Mouse (Mus musculus) thymus, adult 2 months (tissue): ENCODE results near the gene Ptpn6. TPM values are rescaled to one million over a fixed set of nuclear protein-coding genes. Genes with fewer than 3 reads are reported as not detected.

Source experiments
- DNase-seq: peaks from one replicate; pipeline ENCODE4 v3.0.0; 2021
- H3K27ac ChIP-seq: fragments of 200-500 bp; 2 replicates; pipeline ENCODE4 v1.5.1; 2012; ENCODE audit warnings: low read length, control low read depth; ENCODE audit not compliant: control insufficient read depth, insufficient read depth
- H3K27me3 ChIP-seq: fragments of 200-500 bp; 2 replicates; pipeline ENCODE4 v1.6.1; 2012; ENCODE audit warnings: mild to moderate bottlenecking, low read length, moderate library complexity, mixed read lengths; ENCODE audit not compliant: control insufficient read depth, insufficient read depth
- H3K36me3 ChIP-seq: fragments of 200-500 bp; 2 replicates; pipeline ENCODE4 v1.6.1; 2012; ENCODE audit warnings: mild to moderate bottlenecking, low read length, moderate library complexity; ENCODE audit not compliant: control insufficient read depth, insufficient read depth
- H3K4me1 ChIP-seq: fragments of 200-500 bp; replicated peaks from 2 replicates; pipeline ENCODE4 v1.6.1; 2012; ENCODE audit warnings: low read length; ENCODE audit not compliant: control insufficient read depth, insufficient read depth
- H3K4me3 ChIP-seq: fragments of 200-500 bp; 2 replicates; pipeline ENCODE4 v1.5.1; 2012; ENCODE audit warnings: mild to moderate bottlenecking, low read length, control low read depth, moderate library complexity; ENCODE audit not compliant: control insufficient read depth, insufficient read depth
- CTCF ChIP-seq: fragments of 200-500 bp; IDR thresholded peaks from 2 replicates; pipeline ENCODE4 v1.5.1; 2012; ENCODE audit warnings: mild to moderate bottlenecking, control low read depth, low read length, moderate library complexity, borderline replicate concordance; ENCODE audit not compliant: control insufficient read depth, poor library complexity, insufficient read depth; ENCODE audit errors: extremely low read depth
- POLR2A ChIP-seq: fragments of 200-500 bp; IDR thresholded peaks from 2 replicates; pipeline ENCODE4 v1.6.1; 2012; ENCODE audit warnings: mild to moderate bottlenecking, low read length, control low read depth, moderate library complexity; ENCODE audit not compliant: control insufficient read depth, poor library complexity, insufficient read depth; ENCODE audit errors: extremely low read depth
- WGBS: fragments of 180-500 bp; shearing (Covaris S2); methylation state at CpG from one replicate; pipeline ENCODE4 v1.1.7; 2018; 5-methylcytosine and 5-hydroxymethylcytosine counted together
- polyA plus RNA-seq: library from polyadenylated mRNA; depleted of rRNA; stranded (reverse); fragments of >200 nt; gene quantifications from 2 replicates; pipeline ENCODE4 v1.2.3, GENCODE M21; 2012

Gene Ptpn6
- polyA plus RNA-seq, 1 experiment, result 210 TPM

- peaks cover 41% of the 10 kb centered on the region for H3K4me1 ChIP-seq
- peak overlapping the region; percentile 83 for H3K27ac ChIP-seq
- H3K36me3 ChIP-seq, result peaks cover 14% of the 10 kb centered on the region
- peak; percentile 87 for DNase-seq
- 5% methylated on average over 19 of the region's 19 CpGs for WGBS
- TF ChIP-seq POLR2A, result peak; percentile 88
- peak; percentile 63; the same call in 1 of the 2 replicates for TF ChIP-seq CTCF
- H3K4me3 ChIP-seq, result peak overlapping the region; percentile 91
- H3K27me3 ChIP-seq, result no peaks in the 10 kb centered on the region
These were observed 5.8 kb downstream of the Ptpn6 start for GRCm38 (mm10) chr6:124732476-124733370.

GRCm38 (mm10) chr6:124731038-124731437, 7.5 kb downstream of the Ptpn6 start:
- no peak for DNase-seq
- Histone ChIP-seq H3K4me1 (peaks cover 41% of the 10 kb centered on the region), H3K27ac (peak overlapping the region; percentile 83), H3K27me3 (no peaks in the 10 kb centered on the region), H3K36me3 (peaks cover 24% of the 10 kb centered on the region), H3K4me3 (peak overlapping the region; percentile 91; the same call in 1 of the 2 replicates)
- TF ChIP-seq CTCF (no peak), POLR2A (no peak)
- WGBS, result 73% methylated on average over 7 of the region's 7 CpGs

GRCm38 (mm10) chr6:124729850-124730705, 8.4 kb downstream of the Ptpn6 start:
- no peak for TF ChIP-seq CTCF
- no peak for TF ChIP-seq POLR2A
- Histone ChIP-seq H3K4me3 (peak overlapping the region; percentile 21), H3K27me3 (no peaks in the 10 kb centered on the region), H3K27ac (peak overlapping the region; percentile 83), H3K4me1 (peaks cover 42% of the 10 kb centered on the region), H3K36me3 (peaks cover 33% of the 10 kb centered on the region)
- WGBS, result 14% methylated on average over 8 of the region's 8 CpGs
- peak; percentile 62 for DNase-seq

GRCm38 (mm10) chr6:124728621-124729020, 9.9 kb downstream of the Ptpn6 start:
- TF ChIP-seq POLR2A (no peak), CTCF (no peak)
- WGBS, result 97% methylated on average over 10 of the region's 10 CpGs
- no peak overlapping the region for H3K4me3 ChIP-seq
- no peaks in the 10 kb centered on the region for H3K27me3 ChIP-seq
- DNase-seq, result no peak
- H3K36me3 ChIP-seq, result peaks cover 41% of the 10 kb centered on the region
- H3K4me1 ChIP-seq, result peaks cover 52% of the 10 kb centered on the region
- no peak overlapping the region for H3K27ac ChIP-seq

- Histone ChIP-seq H3K36me3 (peaks cover 44% of the 10 kb centered on the region), H3K27ac (no peak overlapping the region), H3K4me3 (no peak overlapping the region), H3K4me1 (peaks cover 55% of the 10 kb centered on the region), H3K27me3 (no peaks in the 10 kb centered on the region)
- TF ChIP-seq POLR2A (no peak), CTCF (no peak)
- 98% methylated on average over 10 of the region's 10 CpGs for WGBS
- no peak for DNase-seq
These were observed 14.0 kb downstream of the Ptpn6 start for GRCm38 (mm10) chr6:124724472-124724871.

GRCm38 (mm10) chr6:124723541-124723940, 15.0 kb downstream of the Ptpn6 start:
- H3K4me1 ChIP-seq, result peaks cover 52% of the 10 kb centered on the region
- DNase-seq, result no peak
- H3K36me3 ChIP-seq, result peaks cover 38% of the 10 kb centered on the region
- peak overlapping the region; percentile 64 for H3K27ac ChIP-seq
- no peak overlapping the region for H3K4me3 ChIP-seq
- TF ChIP-seq CTCF, result no peak
- TF ChIP-seq POLR2A, result no peak
- WGBS, result 26% methylated on average over 8 of the region's 8 CpGs
- H3K27me3 ChIP-seq, result no peaks in the 10 kb centered on the region

GRCm38 (mm10) chr6:124722876-124723473, 15.5 kb downstream of the Ptpn6 start:
- 68% methylated on average over 6 of the region's 6 CpGs for WGBS
- TF ChIP-seq CTCF, result no peak
- TF ChIP-seq POLR2A, result no peak
- no peak overlapping the region for H3K4me3 ChIP-seq

More at GRCm38 (mm10) chr6:124722876-124723473, 15.5 kb downstream of the Ptpn6 start:
- H3K27ac ChIP-seq, result peak overlapping the region; percentile 64
- H3K36me3 ChIP-seq, result peaks cover 33% of the 10 kb centered on the region
- H3K27me3 ChIP-seq, result no peaks in the 10 kb centered on the region
- H3K4me1 ChIP-seq, result peaks cover 48% of the 10 kb centered on the region
- DNase-seq, result no peak
